Mouse (Mus musculus) G1E-ER4 (cell line): ENCODE data around the gene Mesd. TPM values are rescaled to one million over a fixed set of nuclear protein-coding genes. Genes with fewer than 3 reads are reported as not detected.

Source experiments
- GATA1 ChIP-seq: IDR thresholded peaks from one replicate; pipeline ENCODE4 v1.8.0; 2012; ENCODE audit warnings: low read length, inconsistent platforms
- polyA plus RNA-seq: library from polyadenylated mRNA; stranded (reverse); fragments of >175 nt; gene quantifications from 2 replicates; pipeline ENCODE4 v1.2.3, GENCODE M21; 2012

The Mesd gene
- 23.2 and 114 TPM in 2 replicates for polyA plus RNA-seq

DNA sequence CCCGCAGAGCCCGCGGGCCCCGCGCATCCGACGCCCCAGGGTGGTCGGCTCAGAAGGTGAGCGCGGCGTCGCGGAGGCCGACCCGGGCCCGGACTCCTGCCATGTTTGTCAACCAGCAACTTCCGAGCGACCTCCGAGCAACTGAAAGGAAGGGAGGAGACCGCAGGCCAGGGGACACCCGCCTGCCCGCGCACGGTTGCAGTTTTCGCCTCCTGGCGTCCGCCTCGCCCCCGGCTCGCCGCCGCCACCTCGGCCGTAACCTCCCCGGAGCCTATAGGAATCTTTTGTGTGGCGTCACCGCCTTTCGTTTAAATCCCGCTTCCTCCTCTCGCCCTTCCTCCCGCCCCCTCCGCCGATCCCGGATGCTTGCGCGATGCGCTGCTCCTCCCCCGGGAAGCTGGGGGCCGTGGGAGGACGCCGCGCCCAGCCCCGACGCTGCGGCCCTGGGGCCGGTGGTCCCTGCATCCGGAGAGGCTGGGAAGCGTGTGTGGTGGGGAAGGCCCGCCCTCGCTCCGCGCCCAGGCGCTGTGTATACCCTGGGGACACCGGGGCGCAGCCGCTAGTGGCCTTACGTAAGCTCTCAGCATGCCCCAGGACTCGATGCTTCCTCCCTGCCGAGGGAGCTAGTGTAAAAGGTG is at the start of gene Mesd, which contains the start of gene Tlnrd1:
Mesd (plus strand) TSS at position 446 of the 638 bp plus-strand sequence.
Tlnrd1 (minus strand) TSS at position 285 of the 638 bp plus-strand sequence.
- no peak for TF ChIP-seq GATA1

DNA sequence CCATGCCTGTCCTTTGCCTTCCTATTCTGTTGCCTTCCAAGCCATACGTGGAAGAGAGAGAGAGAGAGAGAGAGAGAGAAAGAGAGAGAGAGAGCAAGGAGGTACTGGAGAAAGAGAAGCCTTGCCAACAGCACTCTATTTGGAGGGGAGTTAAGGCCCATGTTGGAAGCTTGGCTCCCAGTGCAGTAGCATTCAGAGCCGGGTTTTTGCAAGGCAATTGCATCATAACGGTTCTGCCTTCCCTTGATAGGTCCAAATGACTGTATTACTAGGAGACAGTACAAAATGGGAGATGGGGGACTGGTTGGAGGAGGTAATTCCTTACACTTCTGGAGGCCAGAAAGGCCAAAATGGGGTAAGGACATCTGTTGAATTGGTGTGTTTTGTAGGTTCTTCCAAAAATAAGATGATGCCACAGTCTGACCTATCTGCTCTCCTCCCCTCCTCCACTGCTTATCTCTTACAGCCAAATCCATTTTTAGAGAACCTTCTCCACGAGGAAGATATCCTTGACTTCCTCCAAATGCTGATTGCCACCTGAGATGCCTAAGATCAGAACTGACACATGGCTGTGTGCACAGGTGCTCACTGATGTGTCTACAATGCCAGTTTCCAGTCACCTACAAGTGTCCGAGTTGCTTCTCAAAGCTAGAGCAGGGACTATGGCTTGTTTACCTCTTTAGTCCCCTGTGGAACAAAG is 45.6 kb upstream of the Mesd start:
- no peak for TF ChIP-seq GATA1

DNA sequence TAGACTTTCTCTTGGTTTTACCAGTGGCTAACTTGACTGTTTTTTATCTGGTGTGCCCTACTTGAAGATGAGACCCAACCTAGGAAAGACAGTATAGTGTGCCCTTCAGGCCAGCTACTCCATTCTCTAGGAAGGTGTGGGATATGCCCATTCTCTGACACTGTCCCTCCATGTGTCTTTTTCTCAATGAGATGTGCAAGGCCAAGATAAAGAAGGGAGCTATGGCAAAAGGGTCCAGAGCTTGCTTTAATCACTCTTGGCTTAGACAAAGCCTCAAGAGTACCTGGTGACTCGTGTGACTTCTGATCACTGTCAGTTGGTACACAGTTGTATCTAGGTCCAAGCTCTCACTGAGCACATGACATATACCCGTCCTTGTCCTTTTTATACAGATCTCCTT is 44.2 kb upstream of the Mesd start:
- no peak for TF ChIP-seq GATA1

DNA sequence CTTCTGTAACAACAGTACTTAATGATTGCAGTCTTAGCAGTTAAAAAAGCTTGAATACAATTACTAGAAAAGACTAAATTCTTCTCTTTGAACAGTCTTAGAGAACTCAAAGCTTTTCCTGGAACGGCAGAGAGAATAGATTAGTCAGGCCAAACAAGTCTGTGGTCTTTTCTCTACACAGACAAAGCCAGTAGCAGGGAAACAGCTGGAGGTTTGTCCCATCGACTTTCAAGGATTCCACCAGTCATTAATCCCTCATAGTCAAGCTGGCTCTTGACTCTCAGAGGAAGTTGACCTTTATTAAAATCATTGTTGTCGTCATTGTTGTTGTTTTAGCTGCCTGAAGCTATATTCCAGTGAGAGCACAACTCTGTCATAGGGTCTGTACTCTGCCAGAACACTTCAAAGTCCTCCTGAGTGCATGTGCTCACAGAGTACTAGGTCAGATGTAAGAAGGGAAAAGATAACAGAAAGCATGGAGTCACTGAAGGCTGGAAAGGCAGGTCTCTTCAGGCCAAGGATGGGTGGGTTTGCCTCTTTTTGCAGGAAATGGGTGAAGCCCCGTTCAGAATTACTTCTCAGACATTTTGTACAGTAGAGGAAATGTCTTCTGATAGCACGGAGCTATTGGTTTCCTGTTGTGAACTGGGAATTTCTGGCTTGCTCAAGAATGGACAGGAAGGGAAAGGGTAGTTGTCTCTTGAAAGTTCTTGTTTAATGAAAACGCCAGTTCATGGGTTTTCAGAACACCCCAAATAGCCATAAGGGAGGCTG is 41.6 kb upstream of the Mesd start:
- TF ChIP-seq GATA1 = no peak

DNA sequence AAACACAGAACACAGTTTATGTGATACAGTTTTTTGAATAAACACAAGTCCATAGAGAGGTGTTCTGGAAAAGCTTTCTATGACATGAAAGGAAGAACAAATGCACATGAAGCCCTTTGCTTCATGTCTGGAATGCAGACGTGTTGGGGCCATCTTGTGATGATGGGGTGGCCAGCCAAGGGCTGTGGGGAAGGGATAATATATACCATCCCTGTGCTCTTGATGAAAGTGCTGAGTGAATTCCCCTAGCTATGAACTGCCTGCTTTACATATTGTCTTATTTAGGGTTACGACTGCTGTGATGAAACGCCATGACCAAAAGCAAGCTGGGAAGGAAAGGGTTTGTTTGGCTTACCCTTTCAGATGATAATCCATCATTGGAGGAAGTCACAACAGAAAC is 39.5 kb upstream of the Mesd start:
- no peak for TF ChIP-seq GATA1

DNA sequence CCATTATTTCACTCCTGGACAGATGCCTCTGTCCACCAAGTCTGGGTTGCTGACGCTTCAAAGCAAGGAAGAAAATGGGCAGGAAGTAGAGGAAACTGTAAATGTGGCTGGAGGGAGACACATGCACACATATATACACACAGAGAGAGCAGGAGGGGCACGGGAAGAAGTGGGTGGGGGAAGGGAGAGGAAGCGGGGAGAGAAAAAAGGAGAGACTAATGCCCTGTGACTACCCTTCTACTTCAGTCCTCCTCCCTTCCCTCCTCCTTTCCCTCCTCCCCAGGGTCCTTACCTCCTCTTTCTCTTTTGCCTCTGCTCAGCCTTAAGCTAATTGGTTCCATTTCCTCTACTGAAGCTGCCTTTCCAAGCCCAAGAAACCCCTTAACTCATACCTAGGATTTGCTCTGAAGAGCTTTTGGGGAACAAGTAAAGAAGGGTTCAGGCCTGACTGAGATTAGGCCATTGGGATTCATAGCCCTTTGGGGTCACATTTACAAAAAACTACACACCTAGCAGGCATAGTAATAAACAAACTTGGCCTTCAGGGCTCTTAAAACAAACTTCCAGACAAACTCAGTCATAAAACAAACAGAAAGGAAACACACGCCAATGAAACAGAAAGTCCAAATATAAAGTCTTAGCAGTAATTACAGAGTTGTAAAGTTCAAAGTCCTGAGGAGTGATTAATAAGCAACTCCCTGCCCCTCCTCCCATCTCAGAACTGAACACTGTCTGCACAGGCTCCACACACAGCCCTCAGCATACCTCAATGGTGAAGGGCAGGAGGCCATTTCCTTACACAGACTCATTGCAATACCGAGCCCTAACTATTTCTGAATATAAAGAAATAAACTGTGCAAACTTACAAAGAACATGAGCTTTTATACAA is 36.8 kb upstream of the Mesd start:
- TF ChIP-seq GATA1 = no peak

DNA sequence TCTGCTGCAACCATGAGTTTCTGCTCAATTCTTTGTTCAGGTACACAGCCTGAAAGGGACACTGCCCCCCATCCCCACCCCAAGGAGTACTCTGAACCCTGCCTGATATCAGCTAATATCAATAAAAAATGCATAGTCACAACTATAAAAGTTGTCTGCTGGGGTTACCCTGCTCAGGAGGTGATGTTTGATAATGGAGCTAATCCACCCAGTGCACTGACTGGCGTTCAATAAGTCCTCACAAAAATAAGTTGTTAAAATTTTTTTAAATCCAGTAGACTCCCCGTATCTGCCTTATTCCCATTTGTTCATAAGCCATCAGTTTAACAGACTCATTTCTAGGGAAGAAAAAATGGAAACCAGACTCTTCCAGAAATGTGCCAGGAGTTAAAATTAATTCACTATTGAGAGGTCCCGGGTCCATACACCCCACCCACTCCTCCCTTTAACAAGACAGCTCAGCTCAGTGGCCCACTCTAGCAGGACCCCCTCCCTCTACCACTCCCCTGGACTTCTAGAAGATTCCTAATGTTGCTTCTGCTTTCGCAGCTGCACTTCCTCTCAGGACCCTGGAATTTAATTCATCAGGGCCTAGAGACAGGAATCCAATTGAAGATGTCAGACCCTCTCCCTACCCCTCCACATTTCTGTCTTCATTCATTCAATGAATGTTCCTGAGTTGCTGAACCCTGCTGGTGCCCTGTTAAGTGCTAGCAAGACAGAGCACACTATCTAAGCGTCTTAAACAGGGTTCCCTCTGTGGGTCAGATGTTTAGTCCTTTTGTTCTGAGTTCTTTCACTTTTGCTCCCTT is 32.5 kb upstream of the Mesd start:
- peak; percentile 70 for TF ChIP-seq GATA1

DNA sequence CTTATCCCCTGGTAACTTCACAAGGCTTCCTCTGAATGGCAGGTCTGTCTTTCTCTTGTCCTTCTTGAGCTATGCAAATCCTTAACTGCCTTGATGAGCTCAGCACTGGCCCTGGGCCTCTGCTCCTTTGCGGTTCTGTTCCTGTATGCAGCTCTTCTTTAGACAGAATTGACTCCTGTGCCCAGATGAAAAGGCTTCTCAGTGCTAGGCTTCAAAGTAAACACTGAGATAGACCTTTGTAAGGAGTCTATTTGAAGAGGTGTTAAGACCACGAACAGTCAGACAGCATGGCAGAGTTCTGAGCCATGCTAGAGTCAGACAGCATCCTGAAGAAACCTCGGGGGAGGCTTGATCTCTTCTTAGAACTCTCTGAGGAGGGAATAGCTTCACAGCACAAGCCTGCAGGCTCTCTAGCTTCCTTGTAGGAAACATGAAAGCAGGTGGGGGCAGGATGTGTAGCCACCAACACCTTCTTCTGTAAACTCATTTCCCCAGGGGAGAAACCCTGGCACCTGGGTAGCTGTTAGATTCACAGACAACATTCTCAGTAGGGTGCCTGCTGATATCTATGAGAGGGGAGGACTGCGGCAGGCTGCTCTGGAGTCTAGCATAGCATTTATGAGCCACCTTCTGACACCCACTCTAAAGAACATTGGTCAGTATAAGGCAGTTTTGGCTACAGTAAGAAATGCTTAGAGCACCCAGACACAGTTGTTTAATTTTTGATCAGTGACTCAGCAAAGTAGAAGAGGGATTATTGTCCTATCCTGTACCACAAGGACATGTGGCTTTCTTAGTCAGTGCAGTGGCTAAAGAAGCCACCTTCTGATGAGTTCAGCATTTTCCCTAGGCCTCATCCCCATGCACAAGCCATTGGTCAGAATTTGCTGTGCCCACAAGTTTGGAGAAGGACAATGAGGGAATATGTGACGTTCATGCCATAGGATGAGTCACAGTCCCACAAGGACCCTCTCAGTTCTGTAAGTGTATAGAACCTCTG is 31.6 kb upstream of the Mesd start:
- no peak for TF ChIP-seq GATA1

DNA sequence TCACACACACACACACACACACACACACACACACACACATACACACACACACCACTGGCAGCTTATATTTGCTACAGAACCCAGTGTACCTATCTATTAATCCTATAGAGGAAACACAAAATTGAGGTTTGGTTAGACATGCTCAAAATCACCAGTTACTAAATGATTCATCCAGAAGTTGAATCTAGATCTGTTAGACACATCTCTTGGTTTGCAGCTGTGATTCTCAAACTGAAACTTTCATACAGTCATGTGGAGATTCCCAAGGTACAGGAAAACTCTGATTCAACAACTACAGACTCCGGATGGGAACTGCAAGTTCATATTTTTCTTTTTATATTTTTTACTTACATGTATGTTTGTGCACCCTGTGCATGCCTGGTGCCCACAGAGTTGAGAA is 29.1 kb upstream of the Mesd start:
- no peak for TF ChIP-seq GATA1

DNA sequence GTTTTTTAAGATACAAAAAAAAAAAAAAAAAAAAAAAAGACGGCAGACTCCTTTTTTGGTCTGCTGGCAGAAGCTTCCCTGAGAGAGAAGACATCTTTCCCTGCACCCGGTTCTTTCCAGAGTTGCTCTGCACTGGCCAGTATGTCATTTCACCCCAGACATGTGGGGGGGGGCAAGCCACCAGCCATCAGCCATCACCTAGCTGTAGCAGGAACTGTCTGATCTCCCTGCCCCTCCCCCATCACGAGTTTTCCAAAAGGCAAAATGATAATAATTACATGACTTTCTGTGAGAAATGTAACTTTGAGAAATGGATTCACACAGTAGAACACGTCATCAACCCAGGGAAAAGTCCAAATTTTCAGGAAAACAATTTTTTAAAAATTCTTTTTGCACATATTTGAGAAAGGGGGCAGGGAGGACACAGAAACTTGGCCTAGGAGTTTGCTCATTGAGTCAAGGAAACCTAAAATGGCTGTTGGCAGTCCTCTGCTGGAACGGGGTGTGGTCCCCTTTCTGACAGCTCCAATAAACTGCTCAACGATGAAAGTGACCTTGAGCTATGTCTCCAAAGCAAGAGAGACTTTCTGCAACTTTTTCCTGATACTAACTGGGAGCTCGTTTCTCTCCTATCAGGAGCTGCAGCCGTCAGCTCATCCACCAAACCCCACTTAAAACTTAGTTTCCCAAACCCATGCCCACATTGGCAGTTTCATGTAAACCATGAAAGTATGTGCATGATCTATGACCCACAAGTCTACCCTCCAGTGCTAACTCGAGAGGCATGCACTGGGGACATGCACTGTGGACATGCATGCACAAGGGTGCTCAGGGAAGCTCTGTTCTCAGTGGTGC is 27.7 kb upstream of the Mesd start:
- TF ChIP-seq GATA1 = no peak

DNA sequence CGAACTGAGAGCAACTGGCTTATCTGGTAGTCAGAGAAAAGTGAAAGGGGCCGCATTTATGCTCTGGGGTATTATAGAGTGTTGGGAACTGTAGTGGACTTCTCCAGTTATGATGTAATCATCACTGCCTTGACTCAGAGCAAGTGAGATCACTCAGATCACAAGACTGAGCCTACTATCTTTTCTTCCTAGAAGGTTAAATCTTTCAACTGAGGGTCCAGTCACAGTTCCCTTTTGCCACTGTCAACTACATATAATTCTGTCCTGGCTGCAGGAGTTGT is 27.1 kb upstream of the Mesd start:
- TF ChIP-seq GATA1 = no peak

DNA sequence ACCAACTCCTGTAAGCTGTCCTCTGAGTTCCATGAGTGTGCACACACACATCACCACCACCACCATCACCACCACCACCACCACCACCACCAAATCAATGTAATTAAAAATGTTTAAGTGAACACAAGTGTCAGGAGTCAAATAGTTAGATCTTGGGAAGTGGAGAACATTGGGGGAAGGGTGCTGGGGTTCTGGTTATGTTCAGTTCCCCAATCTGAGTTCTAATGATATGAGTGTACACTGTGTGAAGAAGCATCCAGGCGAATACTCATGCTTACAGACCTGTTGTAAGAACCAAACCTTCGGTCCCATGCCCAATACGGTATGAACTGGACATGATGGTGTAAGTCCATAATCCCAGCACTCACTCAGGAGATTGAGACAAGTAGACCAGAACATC is 26.3 kb upstream of the Mesd start:
- no peak for TF ChIP-seq GATA1
